Mouse (Mus musculus): ENCODE data around the gene Rhbdf2.
"Not testable (repeated sequence)": the region's sequence is repeated elsewhere in the genome, so short reads cannot be mapped to it uniquely, and the experiment has no call there.

Gene Rhbdf2

GRCm38 (mm10) chr11:116671112-116671844, 44.5 kb upstream of the Rhbdf2 start:
- no peaks in the 10 kb centered on the region for H3K9me3 ChIP-seq (ENCODE audit: low read length)
- TF ChIP-seq NANOG (IDR thresholded peaks at IDR 0.05; ENCODE audit: borderline replicate concordance, low read length) (no peak), CTCF (conservative IDR thresholded peaks at IDR 0.05; ENCODE audit: low read length) (peak; percentile 71)
- H3K27me3 ChIP-seq (ENCODE audit: insufficient read depth, low read length), result peaks cover 8% of the 10 kb centered on the region; the same call in 1 of the 2 replicates
- H3K4me1 ChIP-seq (replicated peaks; ENCODE audit: low read depth, low read length), result peaks cover 66% of the 10 kb centered on the region
- peaks cover 45% of the 10 kb centered on the region for H3K36me3 ChIP-seq (ENCODE audit: insufficient read depth, low read length)
- peak overlapping the region; percentile 99 for H3K4me3 ChIP-seq (replicated peaks; ENCODE audit: low read length)

- Histone ChIP-seq H3K4me1 (replicated peaks; ENCODE audit: low read depth, low read length) (peaks cover 66% of the 10 kb centered on the region), H3K9me3 (ENCODE audit: low read length) (no peaks in the 10 kb centered on the region), H3K4me3 (replicated peaks; ENCODE audit: low read length) (0 out of 2 replicates have a peak overlapping the region, but pooled peaks have one; percentile 99), H3K27me3 (ENCODE audit: insufficient read depth, low read length) (peaks cover 11% of the 10 kb centered on the region), H3K36me3 (ENCODE audit: insufficient read depth, low read length) (peaks cover 36% of the 10 kb centered on the region)
- TF ChIP-seq POU5F1 (IDR thresholded peaks at IDR 0.05; ENCODE audit: borderline replicate concordance, low read length), result no peak
- no peak for TF ChIP-seq CTCF (conservative IDR thresholded peaks at IDR 0.05; ENCODE audit: low read length)
- TF ChIP-seq NANOG (IDR thresholded peaks at IDR 0.05; ENCODE audit: borderline replicate concordance, low read length), result no peak
Measured at GRCm38 (mm10) chr11:116670386-116670785, 43.6 kb upstream of the Rhbdf2 start.

- no peaks in the 10 kb centered on the region for H3K9me3 ChIP-seq (ENCODE audit: low read length)
- TF ChIP-seq POU5F1 (IDR thresholded peaks at IDR 0.05; ENCODE audit: borderline replicate concordance, low read length) (no peak), NANOG (IDR thresholded peaks at IDR 0.05; ENCODE audit: borderline replicate concordance, low read length) (no peak), CTCF (conservative IDR thresholded peaks at IDR 0.05; ENCODE audit: low read length) (no peak)
- H3K4me1 ChIP-seq (replicated peaks; ENCODE audit: low read depth, low read length), result peaks cover 66% of the 10 kb centered on the region
- peaks cover 11% of the 10 kb centered on the region for H3K27me3 ChIP-seq (ENCODE audit: insufficient read depth, low read length)
- H3K36me3 ChIP-seq (ENCODE audit: insufficient read depth, low read length), result peaks cover 31% of the 10 kb centered on the region
- H3K4me3 ChIP-seq (replicated peaks; ENCODE audit: low read length), result no peak overlapping the region
Measured at GRCm38 (mm10) chr11:116669787-116670365, 43.1 kb upstream of the Rhbdf2 start.

- Histone ChIP-seq H3K4me3 (replicated peaks; ENCODE audit: low read length) (no peak overlapping the region), H3K9me3 (ENCODE audit: low read length) (no peaks in the 10 kb centered on the region), H3K27me3 (ENCODE audit: insufficient read depth, low read length) (peaks cover 11% of the 10 kb centered on the region), H3K4me1 (replicated peaks; ENCODE audit: low read depth, low read length) (peaks cover 66% of the 10 kb centered on the region), H3K36me3 (ENCODE audit: insufficient read depth, low read length) (peaks cover 26% of the 10 kb centered on the region)
- TF ChIP-seq CTCF (conservative IDR thresholded peaks at IDR 0.05; ENCODE audit: low read length) (no peak), POU5F1 (IDR thresholded peaks at IDR 0.05; ENCODE audit: borderline replicate concordance, low read length) (no peak), NANOG (IDR thresholded peaks at IDR 0.05; ENCODE audit: borderline replicate concordance, low read length) (no peak)
Measured at GRCm38 (mm10) chr11:116669316-116669715, 42.5 kb upstream of the Rhbdf2 start.

GRCm38 (mm10) chr11:116668839-116669238, 42.0 kb upstream of the Rhbdf2 start:
- peaks cover 15% of the 10 kb centered on the region for H3K27me3 ChIP-seq (ENCODE audit: insufficient read depth, low read length)
- no peak for TF ChIP-seq CTCF (conservative IDR thresholded peaks at IDR 0.05; ENCODE audit: low read length)
- TF ChIP-seq POU5F1 (IDR thresholded peaks at IDR 0.05; ENCODE audit: borderline replicate concordance, low read length), result no peak
- no peak for TF ChIP-seq NANOG (IDR thresholded peaks at IDR 0.05; ENCODE audit: borderline replicate concordance, low read length)
- H3K4me3 ChIP-seq (replicated peaks; ENCODE audit: low read length), result no peak overlapping the region
- no peaks in the 10 kb centered on the region for H3K9me3 ChIP-seq (ENCODE audit: low read length)
- peaks cover 21% of the 10 kb centered on the region for H3K36me3 ChIP-seq (ENCODE audit: insufficient read depth, low read length)
- H3K4me1 ChIP-seq (replicated peaks; ENCODE audit: low read depth, low read length), result peaks cover 66% of the 10 kb centered on the region

- no peaks in the 10 kb centered on the region for H3K9me3 ChIP-seq (ENCODE audit: low read length)
- peaks cover 19% of the 10 kb centered on the region for H3K27me3 ChIP-seq (ENCODE audit: insufficient read depth, low read length)
- H3K36me3 ChIP-seq (ENCODE audit: insufficient read depth, low read length), result peaks cover 17% of the 10 kb centered on the region
- no peak for TF ChIP-seq NANOG (IDR thresholded peaks at IDR 0.05; ENCODE audit: borderline replicate concordance, low read length)
- TF ChIP-seq CTCF (conservative IDR thresholded peaks at IDR 0.05; ENCODE audit: low read length), result no peak
- TF ChIP-seq POU5F1 (IDR thresholded peaks at IDR 0.05; ENCODE audit: borderline replicate concordance, low read length), result no peak
- no peak overlapping the region for H3K4me3 ChIP-seq (replicated peaks; ENCODE audit: low read length)
- H3K4me1 ChIP-seq (replicated peaks; ENCODE audit: low read depth, low read length), result peaks cover 66% of the 10 kb centered on the region
Measured at GRCm38 (mm10) chr11:116668381-116668825, 41.6 kb upstream of the Rhbdf2 start.

GRCm38 (mm10) chr11:116667930-116668329, 41.1 kb upstream of the Rhbdf2 start:
- no peaks in the 10 kb centered on the region for H3K9me3 ChIP-seq (ENCODE audit: low read length)
- no peak for TF ChIP-seq CTCF (conservative IDR thresholded peaks at IDR 0.05; ENCODE audit: low read length)
- TF ChIP-seq POU5F1 (IDR thresholded peaks at IDR 0.05; ENCODE audit: borderline replicate concordance, low read length), result no peak
- no peak for TF ChIP-seq NANOG (IDR thresholded peaks at IDR 0.05; ENCODE audit: borderline replicate concordance, low read length)
- peaks cover 66% of the 10 kb centered on the region for H3K4me1 ChIP-seq (replicated peaks; ENCODE audit: low read depth, low read length)
- peaks cover 24% of the 10 kb centered on the region for H3K27me3 ChIP-seq (ENCODE audit: insufficient read depth, low read length)
- H3K4me3 ChIP-seq (replicated peaks; ENCODE audit: low read length), result no peak overlapping the region
- peaks cover 12% of the 10 kb centered on the region for H3K36me3 ChIP-seq (ENCODE audit: insufficient read depth, low read length)

- not testable (repeated sequence) for H3K36me3 ChIP-seq (ENCODE audit: insufficient read depth, low read length); H3K9me3 ChIP-seq (ENCODE audit: low read length)
- peaks cover 73% of the 10 kb centered on the region for H3K4me1 ChIP-seq (replicated peaks; ENCODE audit: low read depth, low read length)
Measured at GRCm38 (mm10) chr11:116667012-116667411, 40.2 kb upstream of the Rhbdf2 start.

More at GRCm38 (mm10) chr11:116667012-116667411, 40.2 kb upstream of the Rhbdf2 start:
- peaks cover 32% of the 10 kb centered on the region for H3K27me3 ChIP-seq (ENCODE audit: insufficient read depth, low read length)
- not testable (repeated sequence) for H3K4me3 ChIP-seq (replicated peaks; ENCODE audit: low read length)
